Mouse (Mus musculus): ENCODE data around the gene Sfr1.

DNA sequence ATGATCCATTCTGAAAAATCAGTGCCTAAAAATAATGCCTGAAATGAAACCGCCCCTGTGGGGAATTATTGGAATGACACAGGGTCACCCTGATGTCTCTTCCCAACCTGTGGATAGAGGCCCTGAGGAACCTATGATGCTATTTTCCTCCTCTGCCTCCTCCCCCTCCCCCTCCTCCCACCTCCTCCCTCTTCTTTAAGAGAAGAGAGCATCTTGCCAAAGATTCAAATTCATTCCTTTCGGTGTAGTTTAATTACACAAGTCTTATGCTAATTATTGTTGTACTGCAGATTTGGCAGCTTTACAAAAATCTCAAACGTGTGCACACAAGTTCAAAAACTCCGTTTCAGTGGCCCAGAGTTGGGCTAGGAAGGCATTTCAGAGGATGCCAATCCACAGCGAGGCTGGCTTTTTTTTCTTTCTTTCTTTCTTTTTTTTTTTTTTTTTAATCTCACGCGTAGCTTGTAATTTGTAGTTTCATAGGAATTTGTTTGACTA lies 5.8 kb upstream of the Sfr1 start:
- TF ChIP-seq CTCF (IDR thresholded peaks at IDR 0.05; ENCODE audit: extremely low read depth, insufficient read length, insufficient replicate concordance, low read depth, low read length) (no peak), POLR2A (IDR thresholded peaks at IDR 0.05; ENCODE audit: low read depth, low read length) (no peak)

Measured in small intestine, adult 2 months (tissue).